In genomic region chr19:57116871-57117501, GRCm38 (mm10) we compare ENCODE assay signal across 8 mouse cellular contexts.
A peak's percentile ranks its signal among the peaks of the same experiment; 100 is the strongest.
DNase-seq lines count a peak whose midpoint lies in the region; ATAC-seq lines count a peak whose summit lies in the region.

No protein-coding gene starts in this region.

- peak overlapping the region; percentile 28 for H3K4me2 ChIP-seq in hindbrain, embryonic 11.5 days (replicated peaks; ENCODE audit: low read depth, low read length)
- H3K4me2 ChIP-seq in limb, embryonic 12.5 days = peak overlapping the region; percentile 62
- H3K4me2 ChIP-seq in midbrain, embryonic 14.5 days (ENCODE audit: low read length) = peak overlapping the region; percentile 53

- no peaks in the 10 kb centered on the region for H3K9me3 ChIP-seq in hindbrain, embryonic 11.5 days (ENCODE audit: control insufficient read depth, low read length)
- H3K9me3 ChIP-seq in limb, embryonic 12.5 days = no peaks in the 10 kb centered on the region
- H3K9me3 ChIP-seq in midbrain, embryonic 14.5 days (ENCODE audit: control insufficient read depth, low read length) = no peaks in the 10 kb centered on the region

- no peaks in the 10 kb centered on the region for H3K27me3 ChIP-seq in hindbrain, embryonic 11.5 days (ENCODE audit: control insufficient read depth, insufficient read depth, low read length)
- H3K27me3 ChIP-seq in limb, embryonic 12.5 days = 0 out of 2 replicates have a peak, but pooled peaks cover 3% of the 10 kb centered on the region
- H3K27me3 ChIP-seq in midbrain, embryonic 14.5 days (ENCODE audit: control insufficient read depth, insufficient read depth, low read length) = no peaks in the 10 kb centered on the region

- peak; percentile 62 for DNase-seq in CD4-positive, CD25-positive, alpha-beta regulatory T cell, adult 2 months (ENCODE audit: low read depth, low spot score)
- DNase-seq in hindbrain, embryonic 11.5 days (ENCODE audit: low spot score) = peak; percentile 35
- DNase-seq in midbrain, embryonic 14.5 days = peak; percentile 56
- DNase-seq in right cerebral cortex, postnatal 36 days (ENCODE audit: low spot score in 2 of 2) = no peak
- DNase-seq in ovary, postnatal 36 days (ENCODE audit: low spot score) = no peak

- H3K36me3 ChIP-seq in hindbrain, embryonic 11.5 days (ENCODE audit: control insufficient read depth, insufficient read depth, low read length) = no peaks in the 10 kb centered on the region
- no peaks in the 10 kb centered on the region for H3K36me3 ChIP-seq in limb, embryonic 12.5 days
- H3K36me3 ChIP-seq in midbrain, embryonic 14.5 days (ENCODE audit: control insufficient read depth, insufficient read depth, low read length) = no peaks in the 10 kb centered on the region

- H3K4me1 ChIP-seq in hindbrain, embryonic 11.5 days (replicated peaks; ENCODE audit: control insufficient read depth, insufficient read depth, low read length) = peaks cover 6% of the 10 kb centered on the region; the same call in 1 of the 2 replicates
- H3K4me1 ChIP-seq in limb, embryonic 12.5 days (replicated peaks) = peaks cover 43% of the 10 kb centered on the region
- peaks cover 29% of the 10 kb centered on the region for H3K4me1 ChIP-seq in midbrain, embryonic 14.5 days (ENCODE audit: control insufficient read depth, insufficient read depth, low read length)

- WGBS in hindbrain, embryonic 11.5 days = 4% methylated on average over 7 of the region's 7 CpGs
- 6% methylated on average over 7 of the region's 7 CpGs for WGBS in limb, embryonic 12.5 days
- 7% methylated on average over 7 of the region's 7 CpGs for WGBS in midbrain, embryonic 14.5 days

- no peak overlapping the region for H3K9ac ChIP-seq in hindbrain, embryonic 11.5 days (ENCODE audit: low read depth, low read length)
- no peak overlapping the region for H3K9ac ChIP-seq in limb, embryonic 12.5 days (replicated peaks)
- no peak overlapping the region for H3K9ac ChIP-seq in midbrain, embryonic 14.5 days (replicated peaks; ENCODE audit: low read length)

- no peak for ATAC-seq in CD4-positive, CD25-positive, alpha-beta regulatory T cell, adult 4 months
- ATAC-seq in activated CD4-positive, CD25-positive, alpha-beta regulatory T cell, adult 4 months = peak; percentile 2
- ATAC-seq in hindbrain, embryonic 11.5 days (ENCODE audit: low FRiP score) = no peak
- no peak for ATAC-seq in limb, embryonic 12.5 days (ENCODE audit: insufficient number of reproducible peaks, insufficient read depth, low FRiP score, low TSS enrichment, low read depth)
- ATAC-seq in midbrain, embryonic 14.5 days (ENCODE audit: low FRiP score, low TSS enrichment) = no peak

- H3K27ac ChIP-seq in hindbrain, embryonic 11.5 days (ENCODE audit: low read depth, low read length) = no peak overlapping the region; the same call in 1 of the 2 replicates
- H3K27ac ChIP-seq in limb, embryonic 12.5 days = no peak overlapping the region
- peak overlapping the region; percentile 37; the same call in 1 of the 2 replicates for H3K27ac ChIP-seq in midbrain, embryonic 14.5 days (replicated peaks; ENCODE audit: low read depth, low read length)

- H3K4me3 ChIP-seq in hindbrain, embryonic 11.5 days (ENCODE audit: low read depth, low read length) = no peak overlapping the region
- peak overlapping the region; percentile 3; the same call in 1 of the 2 replicates for H3K4me3 ChIP-seq in limb, embryonic 12.5 days (replicated peaks)
- 0 out of 2 replicates have a peak overlapping the region, but pooled peaks have one; percentile 3 for H3K4me3 ChIP-seq in midbrain, embryonic 14.5 days (replicated peaks; ENCODE audit: low read depth, low read length)

Comparison
In these comparisons a context has a peak if more than half of its experiments do, and no peak if none do; other contexts are left out.
1. DNase-seq: peak in CD4-positive, CD25-positive, alpha-beta regulatory T cell, adult 2 months (single experiment), hindbrain, embryonic 11.5 days (single experiment) and midbrain, embryonic 14.5 days (single experiment); none in right cerebral cortex, postnatal 36 days (0 of 2) and ovary, postnatal 36 days (single experiment).
2. Peak in every context shown above with its lines, with median percentiles within 50 percentile points of each other: H3K4me2 ChIP-seq.